Mouse (Mus musculus) kidney, adult 2 months (tissue): ENCODE measurements around the gene Tmtc1.

Experiments used
- CTCF ChIP-seq: fragments of 200-500 bp; conservative IDR thresholded peaks from 2 replicates; pipeline ENCODE4 v1.5.1; 2011; ENCODE audit warnings: low read depth, mild to moderate bottlenecking, control low read depth, low read length, moderate library complexity, mixed read lengths; ENCODE audit not compliant: insufficient read depth, insufficient read length
- POLR2A ChIP-seq: fragments of 200-500 bp; IDR thresholded peaks from one replicate; pipeline ENCODE4 v1.6.1; 2011; ENCODE audit warnings: low read depth, low read length, control low read depth

GRCm38 (mm10) chr6:148446113-148446512 is 1.9 kb upstream of the Tmtc1 start:
- TF ChIP-seq POLR2A (no peak), CTCF (no peak)
